Mouse (Mus musculus) left cerebral cortex, adult 18-20 months (tissue): ENCODE results near the gene Kcnj10. TPM values are rescaled to one million over a fixed set of nuclear protein-coding genes. Genes with fewer than 3 reads are reported as not detected.

ENCODE experiments used
- DNase-seq, 2 experiments: peaks; one replicate each; pipeline ENCODE4 v3.0.0; 2021 to 2022; ENCODE audit warnings: low spot score in 2 of 2, mixed read lengths in 1 of 2
- total RNA-seq, 2 experiments: library from RNA; stranded (reverse); gene quantifications; 2 replicates each; pipeline ENCODE4 v1.2.3; 2021

The Kcnj10 gene
- total RNA-seq, 2 experiments from 2014 or later: 67.5 to 87.1 TPM

DNA sequence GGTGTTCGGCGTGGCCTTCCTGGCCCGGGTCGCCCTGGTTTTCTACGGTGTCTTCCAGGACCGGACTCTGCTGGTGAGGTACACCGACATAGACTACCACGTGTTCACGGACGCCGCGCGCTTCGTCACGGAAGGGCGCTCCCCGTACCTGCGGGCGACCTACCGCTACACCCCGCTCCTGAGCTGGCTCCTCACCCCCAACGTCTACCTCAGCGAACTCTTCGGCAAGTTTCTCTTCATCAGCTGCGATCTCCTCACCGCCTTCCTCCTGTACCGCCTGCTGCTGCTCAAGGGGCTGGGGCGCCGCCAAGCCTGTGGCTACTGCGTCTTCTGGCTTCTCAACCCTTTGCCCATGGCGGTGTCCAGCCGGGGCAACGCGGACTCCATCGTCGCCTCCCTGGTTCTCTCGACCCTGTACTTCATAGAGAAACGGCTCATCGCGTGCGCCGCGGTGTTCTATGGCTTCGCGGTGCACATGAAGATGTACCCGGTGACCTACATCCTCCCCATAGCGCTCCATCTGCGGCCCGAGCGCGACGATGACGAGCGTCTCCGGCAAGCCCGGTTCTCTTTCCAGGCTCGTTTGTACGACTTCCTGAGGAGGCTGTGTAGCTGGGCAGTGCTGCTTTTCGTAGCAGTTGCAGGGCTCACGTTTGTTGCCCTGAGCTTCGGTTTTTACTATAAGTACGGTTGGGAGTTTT is 35.9 kb downstream of the Kcnj10 start:
- DNase-seq: no peak

DNA sequence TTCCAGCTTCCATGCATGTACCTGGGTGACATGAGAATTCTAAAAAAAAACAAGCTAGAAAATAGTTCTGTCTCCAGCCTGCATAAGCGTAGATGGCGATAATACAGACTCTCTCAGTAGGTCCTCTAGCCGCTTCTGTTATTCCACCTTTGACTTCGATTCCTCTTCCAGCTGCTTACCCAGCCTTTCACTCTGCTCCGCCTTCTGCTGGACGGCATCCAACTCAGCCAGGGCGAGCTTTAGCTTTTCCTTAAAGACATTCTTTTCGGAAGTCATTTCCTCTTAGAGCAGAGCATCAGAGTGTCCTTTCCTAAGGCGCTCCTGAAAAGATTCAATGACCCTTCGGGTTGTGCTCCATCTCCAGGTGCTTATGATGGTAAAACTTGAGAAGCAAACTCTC is 39.1 kb downstream of the Kcnj10 start:
- no peak for DNase-seq

DNA sequence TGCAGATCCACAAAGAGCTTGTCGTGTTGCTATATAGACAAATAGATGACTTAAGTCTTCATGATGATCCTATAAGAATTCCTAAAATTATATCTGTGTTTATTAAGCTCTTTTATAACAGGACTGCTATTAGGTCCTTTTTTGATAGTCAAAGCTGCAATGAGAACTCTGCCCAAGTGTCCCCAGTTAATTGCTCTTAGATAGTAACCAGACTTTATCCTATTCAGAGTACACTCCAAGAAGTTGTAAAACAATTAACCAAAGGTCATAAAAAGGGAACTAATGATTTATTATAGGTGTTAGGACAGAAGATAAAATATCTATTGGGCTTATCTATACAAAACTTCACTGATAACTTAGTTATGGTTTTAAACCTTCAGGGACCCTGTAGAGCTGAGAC is 41.1 kb downstream of the Kcnj10 start:
- no peak for DNase-seq

GRCm38 (mm10) chr1:172387246-172387645 is 46.2 kb downstream of the Kcnj10 start:
- no peak for DNase-seq

GRCm38 (mm10) chr1:172390769-172391168 is 49.8 kb downstream of the Kcnj10 start:
- DNase-seq: no peak

GRCm38 (mm10) chr1:172391807-172392581 is 51.0 kb downstream of the Kcnj10 start:
- no peak for DNase-seq

GRCm38 (mm10) chr1:172392643-172393170 is 51.7 kb downstream of the Kcnj10 start:
- DNase-seq: no peak

GRCm38 (mm10) chr1:172393739-172394138 is 52.7 kb downstream of the Kcnj10 start:
- DNase-seq: no peak

GRCm38 (mm10) chr1:172396996-172397752 is 56.2 kb downstream of the Kcnj10 start:
- no peak for DNase-seq

DNA sequence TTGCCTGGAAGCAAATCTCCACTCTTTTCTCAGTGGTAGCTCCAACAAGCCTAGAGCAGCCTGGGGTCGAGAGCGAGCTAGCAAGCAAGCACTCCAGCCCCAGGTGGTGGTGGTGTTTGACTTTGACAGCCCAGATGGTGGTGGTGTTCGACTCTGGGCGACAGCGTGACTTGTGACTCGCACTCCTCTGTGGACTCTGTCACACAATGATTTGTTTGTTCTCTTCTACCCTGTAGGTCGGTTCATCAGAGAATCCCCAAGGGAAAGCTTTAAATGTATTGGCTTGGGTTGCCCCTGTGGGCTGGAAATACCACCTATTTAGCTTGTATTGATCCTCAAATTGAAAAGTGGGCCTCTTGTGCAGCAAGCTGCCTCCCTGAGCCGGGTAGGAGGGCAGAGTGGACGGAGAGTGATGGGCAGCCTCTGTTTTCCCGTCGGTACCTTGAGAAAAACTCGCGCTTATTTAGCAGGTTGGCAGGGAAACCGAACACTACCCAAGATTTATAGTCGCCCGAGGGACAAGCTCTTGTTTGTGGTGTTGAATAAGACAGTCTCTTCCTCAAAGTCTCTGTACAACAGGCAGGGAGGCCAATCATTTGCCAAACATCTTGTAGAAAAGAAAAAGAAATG is 65.2 kb downstream of the Kcnj10 start:
- no peak for DNase-seq

GRCm38 (mm10) chr1:172408996-172409395 is 68.0 kb downstream of the Kcnj10 start:
- no peak for DNase-seq

- no peak for DNase-seq
Observed at GRCm38 (mm10) chr1:172409431-172409830, 68.4 kb downstream of the Kcnj10 start.

DNA sequence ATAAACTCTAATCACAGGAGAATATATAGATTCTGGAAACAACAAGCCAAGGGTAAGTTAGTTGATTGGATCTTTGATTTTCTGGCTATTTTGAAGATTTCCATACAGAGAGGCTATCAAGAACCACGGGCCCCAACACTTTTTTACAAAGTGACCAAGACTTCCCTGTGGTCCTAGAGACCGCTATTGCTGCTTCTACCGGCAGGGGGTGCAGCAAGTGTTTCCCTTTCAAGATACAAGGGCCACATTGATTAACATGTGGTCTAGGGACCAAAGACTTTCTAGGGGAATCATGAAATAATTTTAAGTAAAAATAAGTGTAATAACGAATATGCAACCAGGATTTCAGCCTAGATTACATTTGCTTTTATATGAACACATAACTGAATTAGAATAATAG is 69.8 kb downstream of the Kcnj10 start:
- peak; percentile 34 to 70 for DNase-seq

DNA sequence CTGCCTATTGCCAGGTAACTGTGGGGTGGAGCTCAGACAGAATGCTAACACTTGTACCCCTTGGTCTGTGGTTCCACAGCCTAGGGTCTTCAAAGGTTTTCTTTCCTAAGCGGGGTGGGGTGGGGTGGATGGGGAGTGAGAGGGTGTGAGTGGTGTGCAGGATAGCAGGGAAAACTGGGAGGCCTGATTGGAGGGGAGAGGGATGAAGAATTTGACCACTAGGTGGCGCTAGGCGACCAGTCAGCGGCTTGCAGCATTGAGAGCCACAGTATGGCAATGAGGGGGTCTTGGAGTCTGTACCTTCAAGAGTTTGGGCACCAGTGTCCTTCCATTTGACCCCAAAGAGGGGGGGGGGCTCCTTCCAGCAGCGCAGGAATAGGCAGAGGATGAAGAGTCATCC is 71.2 kb downstream of the Kcnj10 start:
- DNase-seq: peak; percentile 78 to 86

GRCm38 (mm10) chr1:172413491-172414230 is 72.7 kb downstream of the Kcnj10 start:
- no peak for DNase-seq

DNA sequence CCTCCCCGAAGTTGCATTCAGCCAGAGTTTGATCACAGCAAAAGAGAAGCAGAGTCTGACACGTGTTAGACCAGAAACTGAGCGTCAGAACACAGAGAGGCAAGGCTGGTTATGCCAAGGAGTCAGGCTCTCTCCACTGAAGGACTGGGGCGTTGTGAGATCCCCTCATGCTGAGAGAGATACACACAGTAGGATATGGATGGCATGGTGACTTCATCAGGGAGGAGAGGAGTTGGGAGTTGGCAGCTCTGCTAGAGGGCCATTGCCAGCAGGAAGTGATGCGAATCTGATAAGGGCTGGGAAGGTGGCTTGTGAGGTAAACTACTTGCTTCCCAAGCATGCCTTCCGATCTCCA is 73.2 kb downstream of the Kcnj10 start:
- no peak for DNase-seq

DNA sequence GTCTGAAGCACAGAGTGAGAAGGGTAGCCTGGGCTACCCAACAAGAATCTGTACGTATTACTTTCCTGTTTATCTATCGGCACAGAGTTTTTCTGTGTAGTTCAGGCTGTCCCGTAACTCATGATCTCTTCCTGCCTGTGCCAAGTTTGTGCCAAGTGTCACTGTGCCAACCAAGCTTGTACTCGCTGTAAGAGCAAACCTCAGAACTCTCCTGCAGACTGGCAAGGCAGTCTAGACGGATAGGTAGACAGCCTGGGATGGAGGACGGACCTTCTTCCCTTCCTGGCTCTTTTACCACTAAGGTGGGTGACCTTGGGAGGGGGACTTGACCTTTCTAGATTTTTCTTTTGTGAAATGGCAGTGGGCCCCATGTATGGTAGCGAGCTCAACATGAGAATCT is 74.1 kb downstream of the Kcnj10 start:
- no peak for DNase-seq

DNA sequence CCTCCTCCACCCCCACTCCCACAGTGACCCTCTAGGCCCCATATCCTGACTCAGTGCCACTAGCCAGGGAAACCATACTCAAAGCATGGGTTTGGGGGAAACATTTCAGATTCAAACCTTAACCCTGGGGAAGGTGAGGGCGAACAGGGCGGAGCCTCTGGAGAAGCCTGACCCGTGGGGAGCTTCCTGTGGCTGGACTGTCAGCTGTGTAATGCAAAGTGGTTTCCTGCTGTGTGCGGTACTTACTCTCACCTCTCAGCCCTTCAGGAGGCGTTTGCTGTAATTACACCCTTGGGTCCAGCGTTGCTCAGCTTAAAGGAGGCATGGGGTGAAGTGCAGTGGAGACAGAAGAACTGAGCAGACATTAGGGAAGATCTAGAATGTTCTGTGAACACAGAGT is 77.2 kb downstream of the Kcnj10 start:
- DNase-seq: no peak

DNA sequence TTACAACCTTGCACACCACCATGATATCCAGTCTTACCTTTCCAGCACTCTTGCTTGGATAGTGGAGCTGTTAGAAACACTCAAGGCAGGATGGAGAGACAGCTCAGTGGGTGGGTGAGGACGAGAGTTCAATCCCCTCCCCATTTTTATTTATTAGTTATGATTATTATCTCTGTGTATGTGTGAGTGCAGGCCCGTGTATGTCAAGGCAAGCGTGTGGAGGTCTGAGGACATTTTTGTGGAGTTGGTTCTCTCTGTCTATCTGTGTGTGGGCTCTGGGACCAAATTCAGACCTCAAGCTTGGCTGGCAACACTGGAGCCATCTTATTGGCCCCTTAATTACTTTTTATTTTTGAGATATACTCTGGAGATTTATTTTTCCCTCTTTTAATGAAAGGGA is 77.6 kb downstream of the Kcnj10 start:
- DNase-seq: no peak

GRCm38 (mm10) chr1:172420181-172420580 is 79.2 kb downstream of the Kcnj10 start:
- DNase-seq: no peak

DNA sequence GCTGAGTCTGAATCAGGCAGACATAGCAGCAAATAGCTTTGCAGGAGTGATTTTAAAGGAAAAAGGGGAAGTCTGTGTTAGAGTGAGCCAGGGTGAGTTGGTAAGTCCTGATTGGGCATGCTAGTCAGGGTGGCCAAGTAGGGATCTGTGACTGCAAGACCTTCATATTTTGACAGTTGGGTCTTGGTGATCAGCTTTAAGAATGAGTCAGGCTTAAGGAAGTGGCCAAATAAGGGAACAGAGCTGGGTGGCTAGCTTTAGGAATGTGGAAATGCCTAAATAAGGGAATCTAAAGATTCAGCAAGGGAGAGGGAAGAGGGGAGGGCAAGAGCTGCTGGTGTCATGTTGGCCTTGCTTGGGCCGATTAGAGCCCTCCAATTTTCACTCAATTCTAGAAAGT is 82.4 kb downstream of the Kcnj10 start:
- no peak for DNase-seq
